Mouse (Mus musculus) midbrain, embryonic 14.5 days (tissue): ENCODE data around the gene Gnao1. TPM values are rescaled to one million over a fixed set of nuclear protein-coding genes. Genes with fewer than 3 reads are reported as not detected.

Experiments
- ATAC-seq: fragments of 200-750 bp; cut with Nextera tagmentation; 2 replicates; pipeline ENCODE4 v1.8.0; 2017; ENCODE audit warnings: moderate number of reproducible peaks, moderate library complexity; ENCODE audit not compliant: low FRiP score, low TSS enrichment
- DNase-seq: peaks from one replicate; pipeline ENCODE4 v3.0.0-alpha.2; 2015
- H3K27ac ChIP-seq: fragments of 300-500 bp; sonication (generic); replicated peaks from 2 replicates; pipeline ENCODE4 v1.5.1; 2014; ENCODE audit warnings: mild to moderate bottlenecking, low read depth, low read length, moderate library complexity
- H3K27me3 ChIP-seq: fragments of 300-500 bp; sonication (generic); 2 replicates; pipeline ENCODE4 v1.6.1; 2014; ENCODE audit warnings: low read length, control low read depth, mixed read lengths; ENCODE audit not compliant: control insufficient read depth, insufficient read depth
- H3K36me3 ChIP-seq: fragments of 300-500 bp; sonication (generic); 2 replicates; pipeline ENCODE4 v1.6.1; 2014; ENCODE audit warnings: low read length, control low read depth; ENCODE audit not compliant: control insufficient read depth, insufficient read depth
- H3K4me1 ChIP-seq: fragments of 300-500 bp; sonication (generic); 2 replicates; pipeline ENCODE4 v1.6.1; 2014; ENCODE audit warnings: mild to moderate bottlenecking, antibody characterized with exemption, low read length, control low read depth; ENCODE audit not compliant: control insufficient read depth, insufficient read depth
- H3K4me2 ChIP-seq: fragments of 300-500 bp; sonication (generic); 2 replicates; pipeline ENCODE4 v1.6.1; 2014; ENCODE audit warnings: mild to moderate bottlenecking, low read length, moderate library complexity
- H3K4me3 ChIP-seq: fragments of 300-500 bp; sonication (generic); replicated peaks from 2 replicates; pipeline ENCODE4 v1.5.1; 2014; ENCODE audit warnings: low read depth, low read length
- H3K9ac ChIP-seq: fragments of 300-500 bp; sonication (generic); replicated peaks from 2 replicates; pipeline ENCODE4 v1.6.1; 2014; ENCODE audit warnings: mild to moderate bottlenecking, low read length, moderate library complexity
- H3K9me3 ChIP-seq: fragments of 300-500 bp; sonication (generic); 2 replicates; pipeline ENCODE4 v1.6.1; 2016; ENCODE audit warnings: low read length, control low read depth, mixed read lengths; ENCODE audit not compliant: control insufficient read depth
- WGBS: fragments of 180-500 bp; shearing (Covaris S2); extraction: QIAGEN DNeasy Blood & Tissue Kit; methylation state at CpG from one replicate; pipeline ENCODE4 v1.1.7; 2014; 5-methylcytosine and 5-hydroxymethylcytosine counted together
- polyA plus RNA-seq: library from polyadenylated mRNA; unstranded; fragments of >200 nt; fragmentation: Nextera tagmentation; extraction: Ambion mirVana; gene quantifications from 2 replicates; pipeline ENCODE4 v1.2.1, GENCODE M21; 2014

Gnao1 gene
- polyA plus RNA-seq, 1 experiment from 2014 or later, result 179 TPM

- Histone ChIP-seq H3K36me3 (no peaks in the 10 kb centered on the region), H3K4me3 (no peak overlapping the region), H3K4me2 (peak overlapping the region; percentile 36), H3K4me1 (peaks cover 53% of the 10 kb centered on the region), H3K27me3 (no peaks in the 10 kb centered on the region), H3K27ac (peak overlapping the region; percentile 96), H3K9ac (0 out of 2 replicates have a peak overlapping the region, but pooled peaks have one; percentile 23), H3K9me3 (no peaks in the 10 kb centered on the region)
- WGBS, result 1% methylated on average over 13 of the region's 13 CpGs
- DNase-seq (peak; percentile 88), ATAC-seq (peak; percentile 88)
Observed at GRCm38 (mm10) chr8:93917859-93918421, 108.2 kb downstream of the Gnao1 start.

- peaks cover 53% of the 10 kb centered on the region for H3K4me1 ChIP-seq
- WGBS, result 64% methylated on average over 2 of the region's 2 CpGs
- no peak overlapping the region for H3K4me3 ChIP-seq
- ATAC-seq (no peak), DNase-seq (no peak)
- H3K27me3 ChIP-seq, result no peaks in the 10 kb centered on the region
- H3K27ac ChIP-seq, result peak overlapping the region; percentile 96
- no peaks in the 10 kb centered on the region for H3K9me3 ChIP-seq
- no peak overlapping the region for H3K9ac ChIP-seq
- peak overlapping the region; percentile 36; the same call in 1 of the 2 replicates for H3K4me2 ChIP-seq
- no peaks in the 10 kb centered on the region for H3K36me3 ChIP-seq
Observed at GRCm38 (mm10) chr8:93918580-93918979, 108.8 kb downstream of the Gnao1 start.

- Histone ChIP-seq H3K4me1 (peaks cover 59% of the 10 kb centered on the region), H3K9me3 (no peaks in the 10 kb centered on the region), H3K4me2 (no peak overlapping the region), H3K9ac (no peak overlapping the region), H3K4me3 (no peak overlapping the region), H3K36me3 (peaks cover 4% of the 10 kb centered on the region; the same call in 1 of the 2 replicates), H3K27me3 (no peaks in the 10 kb centered on the region), H3K27ac (peak overlapping the region; percentile 96)
- DNase-seq (peak; percentile 47), ATAC-seq (no peak)
- WGBS, result 56% methylated on average over 3 of the region's 3 CpGs
Observed at GRCm38 (mm10) chr8:93919422-93919821, 109.7 kb downstream of the Gnao1 start.

- Histone ChIP-seq H3K36me3 (peaks cover 7% of the 10 kb centered on the region; the same call in 1 of the 2 replicates), H3K27ac (peak overlapping the region; percentile 96), H3K4me2 (no peak overlapping the region), H3K4me3 (no peak overlapping the region), H3K27me3 (no peaks in the 10 kb centered on the region), H3K4me1 (peaks cover 59% of the 10 kb centered on the region), H3K9ac (no peak overlapping the region), H3K9me3 (no peaks in the 10 kb centered on the region)
- WGBS, result 40% methylated on average over 12 of the region's 12 CpGs
- DNase-seq, result peak; percentile 60
- ATAC-seq, result no peak
Observed at GRCm38 (mm10) chr8:93919916-93920589, 110.3 kb downstream of the Gnao1 start.

GRCm38 (mm10) chr8:93920590-93920948, 110.8 kb downstream of the Gnao1 start:
- no peak overlapping the region for H3K4me2 ChIP-seq
- ATAC-seq (no peak), DNase-seq (no peak)
- no peaks in the 10 kb centered on the region for H3K9me3 ChIP-seq
- H3K36me3 ChIP-seq, result peaks cover 7% of the 10 kb centered on the region; the same call in 1 of the 2 replicates
- no peaks in the 10 kb centered on the region for H3K27me3 ChIP-seq
- H3K27ac ChIP-seq, result peak overlapping the region; percentile 96
- H3K4me3 ChIP-seq, result no peak overlapping the region
- peaks cover 59% of the 10 kb centered on the region for H3K4me1 ChIP-seq
- no peak overlapping the region for H3K9ac ChIP-seq
- WGBS, result 80% methylated on average over 7 of the region's 7 CpGs

GRCm38 (mm10) chr8:93923897-93924334, 114.2 kb downstream of the Gnao1 start:
- Histone ChIP-seq H3K36me3 (peaks cover 9% of the 10 kb centered on the region; the same call in 1 of the 2 replicates), H3K4me1 (peaks cover 30% of the 10 kb centered on the region), H3K4me2 (no peak overlapping the region), H3K27me3 (no peaks in the 10 kb centered on the region), H3K27ac (no peak overlapping the region), H3K9me3 (no peaks in the 10 kb centered on the region), H3K4me3 (no peak overlapping the region), H3K9ac (no peak overlapping the region)
- ATAC-seq (no peak), DNase-seq (no peak)
- 85% methylated on average over 7 of the region's 7 CpGs for WGBS

- H3K4me2 ChIP-seq, result no peak overlapping the region
- H3K27ac ChIP-seq, result no peak overlapping the region
- peaks cover 15% of the 10 kb centered on the region for H3K4me1 ChIP-seq
- no peak overlapping the region for H3K9ac ChIP-seq
- H3K27me3 ChIP-seq, result no peaks in the 10 kb centered on the region
- ATAC-seq (no peak), DNase-seq (no peak)
- WGBS, result 21% methylated on average over 3 of the region's 3 CpGs
- H3K4me3 ChIP-seq, result no peak overlapping the region
- no peaks in the 10 kb centered on the region for H3K9me3 ChIP-seq
- H3K36me3 ChIP-seq, result peaks cover 11% of the 10 kb centered on the region; the same call in 1 of the 2 replicates
Observed at GRCm38 (mm10) chr8:93925513-93925912, 115.7 kb downstream of the Gnao1 start.

- H3K4me1 ChIP-seq, result no peaks in the 10 kb centered on the region
- H3K36me3 ChIP-seq, result 0 out of 2 replicates have a peak, but pooled peaks cover 10% of the 10 kb centered on the region
- H3K4me3 ChIP-seq, result no peak overlapping the region
- H3K9me3 ChIP-seq, result no peaks in the 10 kb centered on the region
- H3K9ac ChIP-seq, result no peak overlapping the region
- WGBS, result 93% methylated on average over 4 of the region's 4 CpGs
- ATAC-seq (no peak), DNase-seq (no peak)
- no peak overlapping the region for H3K4me2 ChIP-seq
- no peak overlapping the region for H3K27ac ChIP-seq
- no peaks in the 10 kb centered on the region for H3K27me3 ChIP-seq
Observed at GRCm38 (mm10) chr8:93929233-93929632, 119.5 kb downstream of the Gnao1 start.

GRCm38 (mm10) chr8:93931336-93931735, 121.6 kb downstream of the Gnao1 start:
- H3K4me1 ChIP-seq, result no peaks in the 10 kb centered on the region
- ATAC-seq (no peak), DNase-seq (no peak)
- H3K4me3 ChIP-seq, result no peak overlapping the region
- H3K27me3 ChIP-seq, result no peaks in the 10 kb centered on the region
- H3K9me3 ChIP-seq, result no peaks in the 10 kb centered on the region
- H3K9ac ChIP-seq, result no peak overlapping the region
- H3K36me3 ChIP-seq, result peaks cover 12% of the 10 kb centered on the region; the same call in 1 of the 2 replicates
- 79% methylated on average over 6 of the region's 6 CpGs for WGBS
- H3K4me2 ChIP-seq, result no peak overlapping the region
- H3K27ac ChIP-seq, result no peak overlapping the region; the same call in 1 of the 2 replicates
